Mouse (Mus musculus) inflammation-experienced regulatory T-cells, adult 16 weeks (primary cell): ENCODE data around the gene Olfr644. TPM values are rescaled to one million over a fixed set of nuclear protein-coding genes. Genes with fewer than 3 reads are reported as not detected.

Experiments
- polyA plus RNA-seq: library from polyadenylated mRNA; unstranded; fragments of 100-300 nt; shearing (Covaris generic); gene quantifications from one replicate; pipeline ENCODE4 v1.2.1, GENCODE M21; 2017

Olfr644 gene
- polyA plus RNA-seq: not detected

DNA sequence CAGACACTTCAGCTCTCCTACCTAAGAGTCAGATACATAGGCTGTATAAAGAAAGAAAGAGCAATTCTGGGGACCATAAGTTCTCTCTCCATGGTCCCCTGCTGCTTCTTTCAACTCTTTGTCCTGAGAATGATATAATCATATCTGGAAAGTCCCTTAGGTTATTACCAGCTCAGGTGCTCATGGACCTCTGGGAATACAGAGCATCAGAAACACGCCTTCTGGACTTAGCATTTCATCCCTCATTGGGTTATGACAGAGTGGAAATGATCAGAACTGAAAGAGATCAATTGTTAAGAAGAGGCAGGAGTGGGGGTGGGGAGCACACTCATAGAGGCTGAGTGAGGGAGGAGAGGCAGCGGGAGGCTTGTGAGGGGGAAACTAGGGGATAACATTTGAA lies at the start of gene Olfr644:
Gene Olfr644, minus strand, starts transcription at position 101 of the 400 bp plus-strand sequence.

DNA sequence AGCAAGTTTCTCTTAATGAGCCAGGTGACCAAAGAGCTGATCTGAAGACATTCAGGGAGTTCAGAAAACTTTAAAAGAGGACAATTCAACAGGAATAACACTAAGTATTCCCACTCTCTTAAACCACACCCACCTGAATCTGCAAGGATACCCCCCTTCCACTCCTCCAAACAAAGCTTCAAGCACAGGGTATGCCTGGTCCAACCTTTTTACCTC lies 33.0 kb upstream of the Olfr644 start, which contains the start of gene Olfr646:
Gene Olfr646, plus strand, starts transcription at position 117 of the 216 bp plus-strand sequence.

DNA sequence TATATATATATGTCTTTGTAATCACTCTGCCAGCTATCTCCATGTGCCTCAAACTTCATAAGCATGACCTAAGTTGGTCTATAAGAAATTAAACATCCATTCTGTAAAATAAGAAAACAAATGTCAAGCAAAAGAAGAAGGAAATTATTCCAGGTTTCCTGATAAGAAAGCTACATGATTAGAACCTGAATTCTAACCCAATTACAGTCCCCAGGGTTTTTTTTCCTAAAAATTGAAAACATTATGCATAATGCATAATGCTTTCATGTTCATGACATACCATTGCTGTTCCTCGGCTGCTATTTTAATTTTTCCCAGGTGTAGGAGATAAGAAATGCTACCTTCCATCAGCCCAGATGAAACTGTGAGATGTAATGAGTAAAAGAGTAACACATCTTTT lies 13.7 kb upstream of the Olfr644 start, which contains the start of gene Olfr645:
Gene Olfr645, minus strand, starts transcription at position 101 of the 400 bp plus-strand sequence.

DNA sequence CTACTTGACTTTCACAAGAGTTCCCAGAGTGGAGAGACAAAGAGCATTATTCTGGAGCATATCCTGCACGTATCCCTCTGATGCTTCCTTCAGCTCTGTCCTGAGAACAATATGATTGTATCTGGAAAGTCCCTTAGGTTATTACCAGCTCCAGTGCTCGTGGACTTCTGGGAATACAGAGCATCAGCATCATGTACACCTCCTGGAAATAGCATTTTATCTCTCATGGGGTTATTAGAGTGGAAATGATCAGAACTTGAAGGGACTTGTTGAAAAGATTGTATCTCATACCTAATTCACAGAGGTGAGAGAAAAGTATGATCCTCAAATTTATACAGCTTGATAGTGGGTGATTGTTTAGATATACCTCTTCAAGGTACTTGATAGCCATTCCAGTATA lies 10.3 kb downstream of the Olfr644 start, which contains the start of gene 4930516K23Rik:
Gene 4930516K23Rik, minus strand, starts transcription at position 101 of the 400 bp plus-strand sequence.

DNA sequence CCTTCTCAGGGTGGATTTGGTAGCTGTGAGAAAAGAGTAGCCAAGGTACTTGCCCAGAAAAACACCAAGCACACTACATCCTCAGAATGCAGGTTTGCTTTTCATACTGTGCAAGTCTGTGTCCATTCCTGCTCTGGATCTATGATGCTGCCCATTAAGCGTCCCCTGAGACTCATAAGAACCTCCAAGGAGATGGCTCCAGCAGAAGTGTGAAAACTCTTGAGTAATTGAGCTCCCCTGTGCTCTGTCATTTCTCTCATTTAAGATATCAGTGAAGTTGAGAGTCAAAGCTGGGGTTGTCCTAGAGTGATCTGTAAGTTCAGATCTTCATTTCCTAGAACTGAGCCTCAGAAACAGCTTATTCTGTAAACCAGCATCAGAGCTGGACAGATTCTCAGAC lies 19.1 kb downstream of the Olfr644 start, which contains the start of gene Olfr642:
Gene Olfr642, minus strand, starts transcription at position 101 of the 400 bp plus-strand sequence.

DNA sequence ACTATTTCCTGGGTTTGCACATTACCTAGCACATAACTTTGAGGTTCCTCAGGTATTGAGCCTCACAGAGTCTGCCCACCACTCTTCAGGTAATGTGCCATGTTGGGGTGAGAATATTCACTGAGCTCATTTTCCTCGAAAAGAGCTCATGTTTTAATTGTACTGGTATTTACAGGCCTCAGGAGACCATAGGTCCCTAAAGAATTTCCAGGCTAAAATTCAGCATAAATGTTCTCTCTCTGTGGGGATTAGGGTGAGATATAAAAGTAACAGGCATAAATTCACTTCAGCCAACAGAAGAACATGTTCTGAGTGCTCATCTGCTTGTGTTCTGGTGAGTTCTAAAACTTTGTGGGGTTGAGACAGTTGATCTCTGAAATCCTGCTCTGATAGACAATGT lies 36.5 kb downstream of the Olfr644 start, which contains the start of gene Olfr641:
Gene Olfr641, plus strand, starts transcription at position 301 of the 400 bp plus-strand sequence.

DNA sequence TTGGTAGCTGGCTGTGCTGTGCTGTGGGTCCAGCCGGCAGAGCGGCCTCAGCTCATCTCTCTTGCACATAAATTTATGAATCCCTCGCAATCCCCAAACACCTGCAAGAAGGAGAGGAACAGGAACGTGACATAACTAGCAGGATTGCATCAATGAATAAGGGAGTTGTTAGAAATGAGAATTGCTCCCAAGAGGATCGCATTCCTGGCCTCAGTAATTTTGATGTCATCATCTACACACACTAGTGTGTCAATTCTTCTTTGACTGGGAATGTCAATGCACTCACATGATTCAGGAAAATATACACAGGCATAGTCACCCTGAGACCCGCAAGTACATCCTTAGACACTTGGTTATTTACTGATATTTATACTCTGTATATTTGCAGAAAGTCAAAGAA lies 46.2 kb downstream of the Olfr644 start, which contains the start of gene Olfr640:
Gene Olfr640, minus strand, starts transcription at position 101 of the 400 bp plus-strand sequence.

DNA sequence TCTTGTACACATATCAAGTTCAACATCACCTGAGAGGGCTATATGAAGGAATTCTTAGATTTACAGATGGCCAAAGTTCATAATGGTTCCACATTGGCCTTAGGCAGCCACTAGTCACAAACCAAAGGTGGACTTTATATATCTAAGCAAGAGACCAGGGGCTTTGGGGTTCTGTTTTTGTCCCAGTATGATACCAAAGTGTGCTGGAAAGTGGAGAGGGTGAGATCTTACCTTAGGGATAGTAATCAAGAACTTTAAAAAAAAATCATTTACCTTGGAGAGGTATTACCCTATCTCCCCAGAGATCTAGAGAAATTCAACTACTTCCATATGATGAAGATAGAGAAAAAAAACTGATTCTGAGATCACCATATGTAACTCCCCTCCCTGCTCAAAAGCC lies 54.5 kb downstream of the Olfr644 start, which contains the start of gene Olfr639:
Gene Olfr639, minus strand, starts transcription at position 101 of the 400 bp plus-strand sequence.

Other genes starting within 250 kb of the Olfr644 start
- gene Hbb-bs, start 243.8 kb downstream of the Olfr644 start, polyA plus RNA-seq: 599 TPM
- gene Hbb-bh2, start 231.3 kb downstream of the Olfr644 start, polyA plus RNA-seq: not detected
- not detected for gene Hbb-bh1, start 228.7 kb downstream of the Olfr644 start, polyA plus RNA-seq
- not detected for gene Hbb-y, start 218.7 kb downstream of the Olfr644 start, polyA plus RNA-seq
- gene Olfr66, start 185.6 kb downstream of the Olfr644 start, polyA plus RNA-seq: not detected
- gene Olfr64, start 177.4 kb downstream of the Olfr644 start, polyA plus RNA-seq: not detected
- not detected for gene Olfr65, start 168.4 kb downstream of the Olfr644 start, polyA plus RNA-seq
- gene Olfr631, start 143.0 kb downstream of the Olfr644 start, polyA plus RNA-seq: not detected
- not detected for gene Olfr632, start 137.5 kb downstream of the Olfr644 start, polyA plus RNA-seq
- not detected for gene Olfr633, start 127.4 kb downstream of the Olfr644 start, polyA plus RNA-seq
- gene Olfr635, start 100.7 kb downstream of the Olfr644 start, polyA plus RNA-seq: 0.04 TPM
- not detected for gene Olfr638, start 73.1 kb downstream of the Olfr644 start, polyA plus RNA-seq
- gene Olfr639, start 54.6 kb downstream of the Olfr644 start, polyA plus RNA-seq: not detected
- gene Olfr640, start 46.3 kb downstream of the Olfr644 start, polyA plus RNA-seq: not detected
- gene Olfr641, start 36.4 kb downstream of the Olfr644 start, polyA plus RNA-seq: not detected
- not detected for gene Olfr642, start 19.2 kb downstream of the Olfr644 start, polyA plus RNA-seq
- 0.12 TPM for gene 4930516K23Rik, start 10.4 kb downstream of the Olfr644 start, polyA plus RNA-seq
- not detected for gene Olfr645, start 13.6 kb upstream of the Olfr644 start, polyA plus RNA-seq
- not detected for gene Olfr646, start 33.0 kb upstream of the Olfr644 start, polyA plus RNA-seq
- not detected for gene Ubqln5, start 58.0 kb upstream of the Olfr644 start, polyA plus RNA-seq
- gene Olfr643, start 65.5 kb upstream of the Olfr644 start, polyA plus RNA-seq: not detected
- not detected for gene Ubqln3, start 71.4 kb upstream of the Olfr644 start, polyA plus RNA-seq
- gene Ubqlnl, start 78.7 kb upstream of the Olfr644 start, polyA plus RNA-seq: not detected
- not detected for gene Olfm5, start 93.0 kb upstream of the Olfr644 start, polyA plus RNA-seq
- gene Olfr648, start 111.5 kb upstream of the Olfr644 start, polyA plus RNA-seq: 0.17 TPM
- gene Olfr649, start 124.1 kb upstream of the Olfr644 start, polyA plus RNA-seq: not detected
- 1.5 TPM for gene Trim6, start 146.9 kb upstream of the Olfr644 start, polyA plus RNA-seq
- 56.3 TPM for gene Trim34a, start 172.6 kb upstream of the Olfr644 start, polyA plus RNA-seq
- gene Trim5, start 216.2 kb upstream of the Olfr644 start, polyA plus RNA-seq: 39.1 TPM
- gene Trim12a, start 243.6 kb upstream of the Olfr644 start, polyA plus RNA-seq: 146 TPM